Mouse (Mus musculus) regulatory T cell (primary cell): Measurements from ENCODE around the gene Trappc3l.

Experiments used
- in situ Hi-C: fragments of 300-600 bp; cut with MboI, MseI; formaldehyde crosslinking; loops from one replicate; pipeline ENCODE4 v1.15.1; 2025; ENCODE audit warnings: high pct_unique_total_duplicates

The Trappc3l gene

DNA sequence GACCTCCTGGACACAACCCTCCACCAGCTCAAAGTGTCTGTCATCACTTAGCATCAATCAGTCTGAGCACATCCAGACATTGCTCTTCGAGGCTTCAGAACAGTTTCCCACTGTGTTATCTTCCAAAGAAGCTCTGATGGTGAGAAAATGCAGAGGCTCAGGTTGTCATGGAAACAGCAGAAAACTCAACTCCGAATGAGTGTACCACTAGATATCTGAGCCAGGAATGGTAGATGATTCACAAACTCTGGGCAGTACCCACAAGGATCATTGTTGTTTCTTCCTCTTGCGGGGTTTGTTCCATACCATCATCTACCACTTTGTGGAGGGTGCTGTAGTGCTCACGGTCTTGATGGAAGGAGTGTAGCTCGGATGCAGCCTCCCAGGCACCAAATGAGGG is 54.5 kb downstream of the Trappc3l start:
- in situ Hi-C loops = no loop called here

DNA sequence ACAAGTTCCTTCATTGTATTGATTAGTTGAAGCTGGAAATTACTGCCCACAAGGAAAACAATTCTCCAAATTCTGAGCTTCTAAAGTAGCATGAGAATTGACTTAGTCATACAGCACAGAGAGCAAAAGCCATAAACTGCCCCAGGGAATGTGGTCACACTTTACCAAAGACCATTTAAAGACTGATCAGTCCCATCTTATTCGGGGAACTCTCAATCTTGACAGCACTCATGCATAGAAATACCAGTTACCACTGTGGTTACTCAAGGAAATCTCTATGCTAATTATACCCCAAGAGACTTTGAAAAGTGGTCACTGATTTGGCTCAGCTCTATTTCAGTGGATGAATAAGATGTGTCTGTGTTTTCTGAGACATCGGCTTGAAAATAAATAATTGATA is 57.8 kb downstream of the Trappc3l start:
- in situ Hi-C loops = no loop called here

DNA sequence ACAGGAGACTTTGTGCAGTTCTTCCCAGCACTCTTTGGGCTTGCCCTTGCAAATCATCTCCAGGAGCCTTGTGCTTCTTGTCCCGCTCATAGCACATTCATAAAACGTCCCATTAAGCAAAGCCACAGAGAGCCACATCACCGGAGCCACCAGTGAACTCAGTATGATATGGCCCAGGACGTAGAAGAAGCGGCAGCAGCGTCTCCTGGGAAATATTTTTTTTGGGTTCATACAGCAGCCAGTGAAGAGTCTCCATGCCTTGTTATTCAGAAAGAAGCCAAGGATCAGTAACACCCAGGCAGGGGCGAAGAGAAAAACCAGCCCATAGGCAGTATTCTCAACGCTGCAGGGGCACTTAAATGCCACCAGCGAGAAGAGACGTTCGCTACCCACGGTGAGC is 58.6 kb downstream of the Trappc3l start:
- in situ Hi-C loops = no loop called here

DNA sequence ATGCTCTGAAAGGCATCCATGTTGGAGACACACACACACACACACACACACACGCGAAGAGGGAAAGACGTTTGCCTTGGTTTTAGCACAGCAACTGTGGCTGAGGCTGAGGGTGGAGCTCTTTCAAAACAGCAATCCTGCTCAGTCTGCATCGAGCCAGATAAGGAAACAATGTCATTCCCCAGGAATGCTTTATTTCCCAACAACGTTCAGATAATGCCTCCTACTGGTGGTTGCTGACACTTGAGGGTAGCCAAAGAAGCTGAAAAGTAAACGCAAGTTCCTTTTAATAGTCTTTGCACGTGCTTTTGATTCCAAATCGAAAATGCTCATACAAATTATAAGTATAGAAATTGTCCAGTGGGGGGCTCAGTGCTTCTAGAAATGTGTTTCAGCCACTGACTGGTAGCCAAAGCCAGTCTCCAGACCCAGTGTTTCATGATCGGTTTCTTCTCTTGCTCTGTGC is 59.1 kb downstream of the Trappc3l start, which contains the start of gene Calhm5:
Calhm5 (minus strand) TSS at position 102 of the 466 bp plus-strand sequence.
- in situ Hi-C loops = no loop called here

DNA sequence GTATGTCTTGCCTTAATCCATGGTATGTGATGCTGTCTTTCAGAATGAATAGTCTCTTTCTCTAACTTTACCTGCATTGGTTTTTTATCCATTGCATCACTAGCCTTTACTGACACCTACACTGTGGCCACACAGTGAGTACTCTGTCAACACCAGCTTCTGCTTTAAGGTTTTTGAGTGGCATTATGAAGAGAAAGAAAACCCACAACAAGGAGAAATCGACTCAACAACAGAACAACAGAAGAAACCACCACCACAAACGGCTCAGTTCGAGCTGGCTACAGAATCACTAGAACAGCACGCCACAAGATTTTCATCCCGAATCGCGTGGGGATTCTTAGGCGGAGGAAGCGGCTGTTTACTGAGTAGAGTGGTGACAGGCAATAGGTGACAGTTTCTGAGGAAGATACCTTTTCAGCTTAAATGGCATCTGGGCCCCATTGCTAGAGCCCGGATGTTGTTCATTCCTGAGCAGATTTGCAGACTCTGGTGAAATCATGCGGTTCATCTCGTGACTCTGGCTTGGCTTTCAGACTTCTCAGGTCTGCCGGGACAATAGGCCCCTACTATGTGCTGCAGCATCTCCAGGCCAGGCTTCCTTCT is 73.6 kb downstream of the Trappc3l start:
- in situ Hi-C loops = no loop called here

DNA sequence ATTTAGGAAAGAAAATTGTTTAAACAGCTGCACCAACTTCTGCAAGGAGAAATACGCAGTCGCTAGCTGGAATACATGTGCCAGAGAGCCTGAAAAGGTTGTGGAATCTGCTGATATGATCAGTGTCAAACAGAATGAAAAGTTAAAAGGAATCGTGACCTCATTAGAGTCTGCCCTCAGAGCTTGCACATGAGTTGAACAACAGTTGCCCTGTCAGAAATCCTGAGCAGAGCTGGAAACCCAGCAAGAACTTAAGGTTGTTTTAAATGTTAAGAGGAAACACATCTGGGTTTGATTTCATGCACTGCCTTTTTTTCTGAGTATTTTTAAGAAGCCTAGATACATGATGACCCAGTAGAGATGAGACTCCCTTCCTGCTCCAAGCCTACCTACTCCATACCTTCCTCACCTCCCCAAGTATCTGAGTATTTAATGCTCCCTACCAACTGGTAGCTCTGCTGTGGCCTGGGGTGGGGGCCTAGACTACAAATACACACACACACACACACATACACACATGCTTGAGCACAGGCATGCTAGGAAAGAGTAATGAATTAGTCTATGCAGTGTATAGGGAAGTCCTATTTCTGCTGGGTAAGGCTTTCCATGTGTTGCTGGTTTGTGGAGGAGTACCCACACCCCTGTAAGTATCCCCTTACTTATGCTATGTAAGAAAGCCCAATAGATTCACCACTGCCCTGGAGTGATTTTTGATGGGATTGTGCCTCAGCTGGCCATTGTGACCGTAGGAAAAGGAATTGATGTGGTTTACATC is 74.8 kb downstream of the Trappc3l start:
- in situ Hi-C loops = no loop called here

DNA sequence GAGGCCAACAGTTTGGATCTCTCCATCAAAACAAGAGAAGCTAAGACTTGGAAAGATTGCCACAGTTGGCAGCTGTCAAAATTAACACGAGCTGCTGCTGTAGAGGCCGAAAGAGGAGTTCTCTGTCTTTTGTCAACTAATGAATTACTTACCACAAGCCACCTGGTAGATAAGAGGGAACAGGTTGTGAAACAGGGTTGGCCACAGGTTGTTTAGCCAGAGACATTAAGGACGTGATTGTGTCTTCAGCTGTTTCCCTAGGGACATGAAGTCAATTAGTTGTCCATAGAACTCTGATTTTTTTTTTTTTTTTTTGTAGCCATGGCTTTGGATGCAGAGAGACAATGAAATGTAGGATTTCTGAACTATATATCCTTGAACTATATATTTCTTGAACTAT is 79.7 kb downstream of the Trappc3l start:
- in situ Hi-C loops = no loop called here

DNA sequence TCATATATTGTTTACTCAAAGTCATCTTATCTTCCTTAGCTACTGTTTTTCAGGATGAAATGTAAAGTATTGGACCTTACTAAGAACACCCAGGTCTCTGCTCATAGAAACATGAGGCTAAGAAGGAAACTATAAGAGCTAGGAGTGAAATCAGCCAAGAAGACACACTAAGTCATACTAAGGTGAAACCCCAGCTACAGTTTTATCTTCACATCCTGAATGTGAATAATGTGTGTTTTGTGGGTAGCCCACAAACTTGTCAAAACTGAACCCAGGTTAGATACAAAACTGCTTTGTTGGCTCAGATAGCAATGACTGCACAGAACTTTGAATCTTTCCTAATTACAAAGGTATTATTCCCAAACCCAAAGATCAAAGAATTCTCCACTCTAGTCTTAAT is 80.4 kb downstream of the Trappc3l start:
- in situ Hi-C loops = no loop called here

DNA sequence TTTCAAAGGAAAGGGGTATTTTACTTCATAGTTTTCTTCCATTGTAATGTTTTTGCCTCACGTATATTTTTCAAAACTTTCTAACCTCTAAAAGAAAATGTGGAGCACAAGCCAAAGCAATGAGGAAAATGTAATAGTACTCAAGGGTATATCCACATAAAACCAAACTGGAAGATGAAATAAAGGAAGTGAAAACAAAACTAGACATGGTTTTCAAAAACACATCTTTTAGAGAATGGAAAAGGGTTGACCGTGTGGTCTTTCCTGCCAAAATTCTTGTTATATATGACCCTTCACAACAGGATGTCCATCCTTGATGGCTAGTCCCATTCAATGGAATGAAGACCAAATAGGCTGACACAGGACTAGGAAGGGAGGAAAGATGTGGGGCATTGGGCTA is 81.0 kb downstream of the Trappc3l start:
- in situ Hi-C loops = no loop called here

DNA sequence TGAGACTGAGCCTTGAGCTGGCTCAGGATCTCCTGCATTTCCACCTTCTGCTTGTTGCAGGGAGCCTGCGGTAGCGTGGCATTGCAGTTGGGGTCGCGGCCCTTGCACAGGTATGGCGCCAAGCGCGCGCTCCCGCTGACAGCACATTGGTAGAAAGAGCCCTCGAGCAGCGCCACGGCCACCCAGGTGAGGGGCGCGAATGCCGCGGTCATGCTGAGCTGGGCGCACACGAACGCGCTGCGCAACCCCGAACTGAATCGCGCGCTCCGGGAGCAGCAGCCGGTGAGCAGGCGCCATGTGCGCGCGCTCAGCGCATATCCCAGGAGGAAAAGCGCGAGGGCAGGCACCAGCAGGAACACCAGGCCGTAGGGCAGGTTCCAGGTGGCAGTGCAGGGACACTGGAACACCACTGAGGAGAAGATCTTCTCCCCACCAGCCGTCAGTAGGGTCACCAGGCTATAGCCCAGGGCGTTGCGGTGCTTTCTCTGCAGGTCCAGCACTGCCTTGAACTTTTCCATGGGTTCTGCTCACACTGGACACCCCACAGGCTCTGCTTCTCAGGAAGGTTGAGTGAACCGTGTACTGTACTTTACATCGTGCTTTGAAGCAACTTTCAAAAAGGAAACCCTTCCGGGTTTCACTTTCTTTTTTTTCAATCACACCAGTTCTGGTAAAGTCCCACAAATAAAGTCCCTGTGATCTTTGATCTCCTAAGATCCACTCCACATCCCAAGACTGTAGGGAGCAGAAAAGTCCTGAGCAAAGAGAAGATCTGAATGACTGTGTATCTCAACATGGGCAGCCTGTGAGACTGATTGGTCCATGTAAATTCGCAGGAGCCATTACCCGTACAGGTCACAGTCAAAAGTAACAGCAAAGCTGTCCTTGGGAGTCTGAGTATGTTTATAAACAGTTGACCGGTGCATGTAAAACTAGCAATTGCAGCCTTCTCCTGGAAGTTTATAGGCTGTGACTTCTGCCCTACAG is 90.3 kb downstream of the Trappc3l start, which contains the start of gene Calhm6:
Calhm6 (minus strand) TSS at position 593 of the 987 bp plus-strand sequence.
- in situ Hi-C loops = loop anchor here (5.0 kb wide), 1 partner anchor 70 kb away; no protein-coding TSS in a partner anchor

DNA sequence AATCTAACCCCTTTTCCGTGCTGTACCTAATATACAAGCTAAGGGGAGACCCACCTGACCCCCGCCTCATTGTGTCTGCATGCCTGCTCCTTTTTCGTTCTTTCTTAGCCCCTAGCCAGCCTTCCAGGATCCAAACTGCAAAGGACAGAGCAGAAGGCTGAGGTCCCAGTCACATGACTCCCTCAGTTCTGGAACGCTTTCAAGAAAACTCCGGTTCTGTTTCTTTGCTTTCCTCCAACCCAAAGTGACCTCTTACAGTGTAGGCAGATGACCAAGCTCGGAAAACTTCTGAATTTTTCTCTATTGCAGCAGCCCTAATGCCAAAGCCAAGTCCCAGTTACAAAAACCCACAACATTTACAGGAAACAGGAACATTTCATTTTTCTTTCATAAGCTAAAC is 91.0 kb downstream of the Trappc3l start:
- in situ Hi-C loops = loop anchor here (5.0 kb wide), 1 partner anchor 69 kb away; no protein-coding TSS in a partner anchor

DNA sequence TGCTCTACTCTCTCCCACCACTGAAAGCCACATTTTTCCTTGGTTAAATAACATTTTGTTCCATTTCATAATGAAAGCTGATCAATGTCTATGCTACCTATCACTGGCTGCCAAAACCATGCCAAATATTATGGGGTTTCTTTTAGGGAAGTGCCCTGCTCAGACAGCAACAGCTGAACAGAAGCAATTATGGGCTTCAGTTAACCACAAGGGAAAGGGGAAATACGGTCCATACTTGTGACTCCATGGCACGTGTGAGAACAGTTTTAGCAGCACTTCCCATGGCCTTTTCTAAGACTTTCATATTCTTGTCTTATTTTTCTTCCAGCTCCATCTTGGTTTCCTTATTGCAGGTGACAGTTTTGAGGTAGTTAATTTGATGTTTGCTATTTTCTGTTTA is 94.0 kb downstream of the Trappc3l start:
- in situ Hi-C loops = no loop called here

DNA sequence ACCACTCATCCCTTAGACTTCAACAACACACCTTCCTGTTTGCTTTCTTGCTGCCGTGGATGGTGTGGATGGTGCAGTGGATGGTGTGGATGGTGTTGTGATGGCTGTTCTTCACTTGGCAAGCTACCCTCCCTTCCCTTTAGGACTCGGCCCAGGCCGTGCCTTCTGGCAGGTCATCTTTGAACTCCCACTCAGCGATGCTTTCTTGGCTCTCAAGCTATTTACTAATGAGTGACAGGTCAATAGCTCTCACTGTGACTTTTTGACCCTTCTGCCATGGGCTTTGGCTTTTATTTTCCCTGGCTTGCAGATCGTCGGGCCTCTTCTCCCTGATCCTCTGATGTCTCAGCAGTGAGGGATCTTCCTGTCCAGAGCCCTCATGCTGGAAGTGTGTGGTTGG is 99.0 kb downstream of the Trappc3l start:
- in situ Hi-C loops = no loop called here

DNA sequence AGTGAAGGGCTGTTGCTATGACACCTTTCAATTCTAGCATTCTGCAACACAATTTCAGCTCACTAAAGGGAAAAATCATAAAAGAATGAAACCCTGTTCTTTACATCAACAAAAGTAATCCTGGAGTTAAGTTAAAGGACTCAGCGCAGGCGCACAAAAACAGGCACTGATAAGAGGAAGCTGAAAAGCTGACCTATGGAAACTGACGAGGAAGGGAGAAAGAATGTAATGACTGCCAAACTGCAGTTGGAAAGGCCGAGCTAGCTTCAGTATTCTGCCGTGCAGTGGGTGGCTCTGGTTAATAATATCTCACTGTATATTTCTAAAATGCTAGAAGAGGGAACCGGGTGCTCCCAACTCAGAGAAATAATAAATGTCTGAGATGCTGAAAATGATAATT is 100.6 kb downstream of the Trappc3l start:
- in situ Hi-C loops = no loop called here

DNA sequence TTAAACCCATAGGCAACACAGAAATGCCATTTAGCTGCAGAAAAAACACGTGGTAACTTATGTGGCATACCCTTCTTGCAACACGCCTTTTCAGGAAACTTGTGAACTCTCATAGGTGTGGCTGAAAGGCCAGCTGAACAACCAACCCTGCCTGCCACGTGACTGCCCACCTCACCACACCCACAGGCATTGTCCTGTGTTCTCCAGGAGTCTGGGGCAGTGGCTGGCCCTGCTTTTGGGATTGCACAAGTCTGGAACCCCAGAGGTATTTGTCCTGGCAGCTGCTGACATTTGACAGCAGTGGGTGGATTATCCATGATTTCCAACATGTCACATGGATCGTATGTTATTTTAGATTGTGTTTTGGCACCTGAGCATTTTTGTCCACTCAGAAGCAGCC is 102.4 kb downstream of the Trappc3l start:
- in situ Hi-C loops = no loop called here

DNA sequence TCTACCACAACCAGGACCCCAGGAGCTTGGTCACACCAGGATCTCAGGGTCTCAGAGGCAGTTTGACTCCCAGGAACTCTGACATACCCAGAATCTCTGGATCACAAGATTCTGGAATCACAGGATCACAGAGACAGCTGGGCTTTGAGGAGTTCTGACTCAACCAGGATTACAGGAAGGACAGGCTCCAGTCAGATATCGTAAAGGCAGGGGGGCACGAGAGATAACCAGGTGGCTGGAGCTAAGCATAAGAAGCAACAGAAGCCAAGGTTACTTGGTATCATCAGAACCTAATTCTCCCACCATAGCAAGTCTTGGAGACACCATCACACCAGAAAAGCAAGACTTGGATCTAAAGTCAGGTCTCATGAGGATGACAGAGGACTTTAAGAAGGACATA is 104.3 kb downstream of the Trappc3l start:
- in situ Hi-C loops = no loop called here

DNA sequence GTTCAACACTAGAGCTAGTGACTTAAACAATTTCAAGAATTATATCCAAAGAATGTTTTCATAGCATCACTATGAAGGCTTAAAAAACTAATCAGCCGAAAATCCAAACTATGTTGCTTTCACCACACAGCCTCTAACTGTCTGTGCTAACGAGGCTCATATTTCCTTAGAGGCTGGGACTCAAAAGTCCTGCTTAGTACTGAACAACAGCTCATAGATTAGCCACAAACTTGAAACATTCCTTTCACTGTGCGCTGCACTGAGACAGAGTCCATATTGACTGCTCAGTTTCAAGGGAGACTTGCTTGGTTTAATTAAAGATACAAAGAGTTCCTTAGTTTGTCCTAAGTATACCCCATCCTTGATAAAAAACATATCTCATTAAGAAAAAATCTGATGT is 112.4 kb downstream of the Trappc3l start:
- in situ Hi-C loops = no loop called here

DNA sequence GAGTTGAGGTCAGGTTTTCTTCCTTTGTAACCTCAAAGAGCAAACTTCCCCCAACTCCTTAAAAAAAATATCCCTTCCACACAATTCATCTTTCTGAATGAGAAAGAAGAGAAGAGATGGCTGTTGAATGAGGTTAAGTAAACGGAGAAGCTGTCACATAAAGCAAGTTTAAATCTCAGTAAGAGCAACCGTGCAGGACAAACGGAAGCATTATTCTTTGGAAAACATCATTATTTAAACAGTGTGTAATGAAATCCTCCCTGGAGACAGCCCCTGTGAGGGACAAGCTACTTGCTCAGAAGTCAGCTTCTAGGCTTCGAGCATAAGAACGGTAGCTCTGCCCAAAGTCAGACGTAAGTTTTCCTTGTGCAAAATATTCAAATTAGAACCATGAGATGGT is 113.1 kb downstream of the Trappc3l start:
- in situ Hi-C loops = no loop called here

DNA sequence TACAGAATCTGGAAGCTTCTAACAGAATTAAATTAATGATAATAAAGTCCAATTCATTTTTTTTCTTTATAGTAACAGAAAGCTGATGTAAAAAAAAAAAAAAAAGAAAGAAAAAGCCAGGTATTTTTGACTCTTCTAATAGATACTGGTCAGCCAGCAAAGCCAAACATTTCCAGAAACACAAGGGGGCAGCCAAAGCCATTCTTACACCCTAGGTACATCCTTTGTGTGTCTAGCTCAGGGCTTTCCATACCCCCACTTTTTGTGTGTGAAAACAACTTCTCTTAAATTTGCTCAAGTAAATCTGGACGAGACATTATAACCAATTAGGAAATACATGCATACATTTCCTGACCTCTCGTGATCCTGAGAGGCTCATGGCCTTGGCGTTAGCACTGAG is 114.4 kb downstream of the Trappc3l start:
- in situ Hi-C loops = no loop called here

DNA sequence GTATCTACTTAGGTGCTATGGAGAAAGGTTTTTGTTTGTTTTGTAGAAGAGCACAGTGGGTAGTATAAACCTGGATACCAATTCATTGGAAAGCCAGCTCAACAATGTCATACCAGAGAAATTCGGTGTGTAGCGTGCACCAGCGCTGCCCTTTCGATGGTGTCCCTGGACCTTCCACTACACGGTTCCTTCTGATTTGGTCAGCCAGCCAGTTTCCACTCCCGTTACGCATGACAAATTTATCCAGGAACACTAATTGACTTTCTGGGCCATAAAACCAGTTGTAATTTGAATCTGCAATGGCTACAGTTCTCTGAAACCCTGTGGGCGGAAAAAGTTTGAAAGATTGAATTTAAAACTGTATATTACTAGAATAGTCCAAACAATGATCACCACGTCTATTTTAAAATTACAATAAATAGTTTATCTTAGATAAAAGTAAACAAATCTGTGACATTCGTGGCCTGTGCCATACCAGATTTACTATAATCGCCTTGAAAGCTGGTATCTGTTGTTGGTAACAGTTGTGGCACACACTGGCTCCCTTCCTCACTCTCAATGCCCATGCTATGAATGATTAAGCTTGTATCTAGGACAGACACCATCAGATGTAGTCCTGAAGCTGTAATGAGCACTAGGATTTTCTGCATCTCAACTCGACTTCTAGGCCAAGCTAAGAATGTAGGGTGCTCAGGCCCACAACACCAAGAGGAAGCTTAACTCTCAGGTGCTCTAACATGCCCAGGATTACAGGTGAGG is 118.6 kb downstream of the Trappc3l start:
- in situ Hi-C loops = no loop called here
